Mouse (Mus musculus) forebrain, embryonic 16.5 days (tissue): Measurements from ENCODE around the gene Trio. TPM values are rescaled to one million over a fixed set of nuclear protein-coding genes. Genes with fewer than 3 reads are reported as not detected.

Experiments
- ATAC-seq: fragments of 200-750 bp; cut with Nextera tagmentation; 2 replicates; pipeline ENCODE4 v1.8.0; 2017; ENCODE audit warnings: mild to moderate bottlenecking, moderate library complexity
- H3K27ac ChIP-seq: fragments of 300-500 bp; sonication (generic); 2 replicates; pipeline ENCODE4 v1.5.1; 2014; ENCODE audit warnings: low read length, control low read depth
- H3K27me3 ChIP-seq: fragments of 300-500 bp; sonication (generic); replicated peaks from 2 replicates; pipeline ENCODE4 v1.6.1; 2014; ENCODE audit warnings: low read length; ENCODE audit not compliant: control insufficient read depth, insufficient read depth
- H3K36me3 ChIP-seq: fragments of 300-500 bp; sonication (generic); 2 replicates; pipeline ENCODE4 v1.6.1; 2014; ENCODE audit not compliant: control insufficient read depth, insufficient read depth
- H3K4me1 ChIP-seq: fragments of 300-500 bp; sonication (generic); replicated peaks from 2 replicates; pipeline ENCODE4 v1.6.1; 2014; ENCODE audit warnings: low read length; ENCODE audit not compliant: control insufficient read depth, insufficient read depth
- H3K4me2 ChIP-seq: fragments of 300-500 bp; sonication (generic); 2 replicates; pipeline ENCODE4 v1.6.1; 2014; ENCODE audit warnings: mild to moderate bottlenecking, low read length, control low read depth
- H3K4me3 ChIP-seq: fragments of 300-500 bp; sonication (generic); replicated peaks from 2 replicates; pipeline ENCODE4 v1.5.1; 2014; ENCODE audit warnings: mild to moderate bottlenecking, low read length, control low read depth
- H3K9ac ChIP-seq: fragments of 300-500 bp; sonication (generic); replicated peaks from 2 replicates; pipeline ENCODE4 v1.6.1; 2014; ENCODE audit warnings: low read depth, low read length, control low read depth
- H3K9me3 ChIP-seq: fragments of 300-500 bp; sonication (generic); 2 replicates; pipeline ENCODE4 v1.6.1; 2016; ENCODE audit warnings: low read length; ENCODE audit not compliant: control insufficient read depth
- WGBS: fragments of 180-500 bp; shearing (Covaris S2); extraction: QIAGEN DNeasy Blood & Tissue Kit; methylation state at CpG from one replicate; pipeline ENCODE4 v1.1.7; 2014; 5-methylcytosine and 5-hydroxymethylcytosine counted together
- polyA plus RNA-seq: library from polyadenylated mRNA; unstranded; fragments of >200 nt; fragmentation: Nextera tagmentation; extraction: Ambion mirVana; gene quantifications from 2 replicates; pipeline ENCODE4 v1.2.1, GENCODE M21; 2015

Trio gene
- polyA plus RNA-seq, 1 experiment from 2014 or later = 42.6 TPM

DNA sequence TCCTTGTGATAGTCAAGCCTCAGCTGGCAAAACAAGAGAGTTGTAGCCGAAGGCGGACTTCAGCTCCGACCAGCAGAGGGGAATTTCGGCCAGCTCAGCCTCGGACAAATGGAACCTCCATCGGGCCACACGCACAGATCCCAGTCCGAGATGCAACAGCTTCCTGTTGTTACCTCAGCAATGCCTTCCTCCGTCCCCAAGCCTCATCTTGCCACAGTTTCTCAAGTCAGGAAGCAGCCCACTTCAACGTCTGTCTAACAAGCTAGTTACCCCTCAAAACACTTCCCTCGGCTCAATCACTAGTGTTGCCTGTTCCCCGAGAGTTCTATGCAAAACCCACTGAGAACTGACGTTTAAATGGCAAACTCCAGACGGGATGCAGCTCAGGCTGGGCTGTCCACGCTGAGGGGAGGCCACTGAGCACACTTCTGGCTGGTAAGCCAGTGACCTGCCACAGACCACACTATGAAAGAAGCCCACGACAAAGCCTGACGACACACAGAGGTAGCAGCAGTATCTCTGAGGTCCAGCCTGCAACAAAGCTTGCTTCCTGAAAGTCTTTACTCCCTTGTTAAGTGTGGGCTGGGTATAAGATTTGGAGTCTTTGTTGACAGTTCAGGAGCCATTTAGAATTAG is 34.5 kb downstream of the Trio start:
- Histone ChIP-seq H3K27ac (no peak overlapping the region), H3K9me3 (no peaks in the 10 kb centered on the region), H3K4me1 (peaks cover 50% of the 10 kb centered on the region), H3K27me3 (no peaks in the 10 kb centered on the region), H3K4me3 (no peak overlapping the region), H3K9ac (no peak overlapping the region), H3K36me3 (no peaks in the 10 kb centered on the region), H3K4me2 (no peak overlapping the region)
- no peak for ATAC-seq
- WGBS = 83% methylated on average over 17 of the region's 17 CpGs

DNA sequence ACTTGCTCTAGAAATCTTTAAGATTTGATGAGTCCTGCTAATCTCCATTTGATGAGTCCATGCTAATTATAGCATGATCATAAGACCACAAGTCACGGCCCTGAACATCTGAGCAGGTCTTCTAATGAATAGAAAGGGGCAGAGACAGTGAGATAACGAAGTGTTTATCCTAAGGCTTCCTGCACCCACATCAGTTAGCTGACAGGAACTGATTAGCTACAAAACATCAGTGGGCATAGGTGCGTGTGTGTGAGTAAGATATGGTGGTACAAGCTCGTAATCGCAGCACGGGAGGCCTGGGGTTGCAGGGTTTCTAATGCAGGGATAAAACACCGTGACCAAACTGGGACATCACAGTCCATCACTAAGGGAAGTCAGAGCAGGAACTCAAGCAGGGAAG is 37.7 kb downstream of the Trio start:
- no peak for ATAC-seq
- H3K9me3 ChIP-seq = no peaks in the 10 kb centered on the region
- peaks cover 29% of the 10 kb centered on the region for H3K4me1 ChIP-seq
- no peak overlapping the region for H3K27ac ChIP-seq
- H3K4me3 ChIP-seq = no peak overlapping the region
- no peaks in the 10 kb centered on the region for H3K36me3 ChIP-seq
- no peaks in the 10 kb centered on the region for H3K27me3 ChIP-seq
- no peak overlapping the region for H3K9ac ChIP-seq
- H3K4me2 ChIP-seq = no peak overlapping the region
- 55% methylated on average over 7 of the region's 7 CpGs for WGBS

DNA sequence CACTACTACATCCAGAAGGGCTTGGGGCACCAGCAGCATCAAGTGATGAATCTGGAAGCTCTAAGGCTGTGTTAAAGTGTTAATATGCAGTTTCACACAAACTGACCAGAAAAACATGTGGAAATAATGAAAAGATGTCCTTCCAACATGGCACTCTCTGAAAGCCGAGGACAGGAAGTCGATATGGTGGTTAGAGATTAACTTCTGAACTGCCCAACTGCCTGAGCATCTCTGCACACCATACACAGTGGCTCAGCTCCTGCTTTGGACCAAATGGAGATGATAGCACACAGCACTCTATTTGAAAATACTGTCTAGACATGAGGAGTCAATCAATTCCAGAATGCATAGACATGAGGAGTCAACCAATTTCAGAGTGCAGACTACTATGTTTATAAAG is 40.8 kb downstream of the Trio start:
- no peak for ATAC-seq
- no peak overlapping the region for H3K9ac ChIP-seq
- H3K27me3 ChIP-seq = no peaks in the 10 kb centered on the region
- no peak overlapping the region for H3K4me2 ChIP-seq
- H3K9me3 ChIP-seq = no peaks in the 10 kb centered on the region
- no peak overlapping the region for H3K27ac ChIP-seq
- 91% methylated on average over 2 of the region's 2 CpGs for WGBS
- no peaks in the 10 kb centered on the region for H3K36me3 ChIP-seq
- H3K4me1 ChIP-seq = peaks cover 26% of the 10 kb centered on the region
- H3K4me3 ChIP-seq = no peak overlapping the region

DNA sequence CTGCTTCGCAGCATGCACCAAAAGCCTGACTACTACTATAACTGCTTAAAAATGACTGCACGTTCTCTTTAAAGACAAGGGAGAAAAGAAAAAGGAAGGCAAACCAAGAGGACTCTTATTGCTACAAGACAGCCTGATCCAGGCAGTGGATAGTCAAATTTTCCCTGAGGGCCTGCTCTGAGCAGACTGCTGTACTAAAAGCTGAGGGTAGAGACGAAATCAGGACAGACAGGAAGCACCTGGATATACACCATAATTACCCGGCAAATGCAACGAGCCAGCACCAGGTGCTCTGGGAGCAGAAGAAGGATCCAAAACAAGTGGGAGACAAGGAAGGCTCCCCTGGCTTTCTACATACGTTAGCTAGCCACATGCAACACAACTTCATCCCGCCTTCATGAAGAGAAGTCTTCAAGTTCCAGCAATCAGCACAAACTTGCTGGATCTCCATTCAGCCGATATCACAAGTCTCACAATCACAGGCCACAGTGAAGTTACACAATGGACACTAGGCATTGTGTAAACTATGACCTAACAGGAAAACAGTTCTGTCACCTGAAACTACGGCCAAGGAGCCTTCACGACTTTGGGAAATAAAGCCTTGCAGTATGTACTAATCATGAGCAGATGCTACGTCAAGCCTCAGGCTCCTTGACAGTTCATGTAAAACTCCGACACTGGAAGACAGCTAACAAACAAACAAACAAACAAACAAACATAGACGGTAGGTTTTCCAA is 43.7 kb downstream of the Trio start:
- Histone ChIP-seq H3K36me3 (no peaks in the 10 kb centered on the region), H3K9ac (no peak overlapping the region), H3K4me1 (peaks cover 12% of the 10 kb centered on the region), H3K27ac (no peak overlapping the region), H3K27me3 (no peaks in the 10 kb centered on the region), H3K4me2 (no peak overlapping the region), H3K9me3 (no peaks in the 10 kb centered on the region), H3K4me3 (no peak overlapping the region)
- ATAC-seq = no peak
- WGBS = 70% methylated on average over 13 of the region's 13 CpGs

DNA sequence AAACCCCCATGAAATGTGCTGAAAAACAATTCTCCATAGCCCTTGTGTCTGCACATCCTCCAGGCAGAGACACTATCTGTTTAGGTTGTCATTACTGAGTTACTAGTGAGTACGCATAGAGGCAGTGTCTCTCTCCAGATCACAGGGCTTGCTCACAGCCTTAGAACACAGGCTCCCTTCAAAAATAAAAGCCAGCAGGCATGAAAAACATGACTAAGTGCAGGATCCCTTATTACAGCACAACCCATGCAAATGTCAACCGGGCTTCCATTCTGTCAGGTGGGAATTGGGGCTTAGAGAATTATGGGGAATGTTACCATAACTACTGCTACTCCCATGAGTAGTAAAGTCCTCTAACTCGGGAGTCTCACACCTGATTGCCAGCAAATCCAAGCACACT is 44.4 kb downstream of the Trio start:
- no peaks in the 10 kb centered on the region for H3K27me3 ChIP-seq
- H3K9me3 ChIP-seq = no peaks in the 10 kb centered on the region
- H3K4me1 ChIP-seq = peaks cover 10% of the 10 kb centered on the region
- no peak for ATAC-seq
- H3K4me3 ChIP-seq = no peak overlapping the region
- H3K36me3 ChIP-seq = no peaks in the 10 kb centered on the region
- WGBS = 58% methylated on average over 3 of the region's 3 CpGs
- H3K27ac ChIP-seq = no peak overlapping the region
- no peak overlapping the region for H3K9ac ChIP-seq
- H3K4me2 ChIP-seq = no peak overlapping the region

DNA sequence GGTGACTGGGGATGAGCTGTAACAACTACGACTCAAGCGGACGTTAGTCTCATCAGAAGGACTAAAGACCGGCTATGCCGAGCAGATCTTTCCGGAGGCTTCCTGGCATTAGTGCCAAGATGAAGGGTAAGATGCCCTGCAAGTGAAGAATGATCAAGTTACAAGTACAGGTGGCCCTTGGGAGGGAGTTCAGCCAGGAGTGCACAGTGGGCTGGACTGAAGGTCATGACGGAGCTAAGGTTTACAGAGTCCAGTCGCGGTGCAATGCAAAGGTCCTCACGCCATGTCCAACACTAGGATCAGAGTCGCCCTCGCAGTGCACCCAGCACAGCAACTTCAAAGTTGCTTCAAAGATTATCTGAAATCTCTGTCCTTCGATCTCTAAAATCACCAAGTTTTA is 45.2 kb downstream of the Trio start:
- no peak overlapping the region for H3K4me3 ChIP-seq
- H3K4me1 ChIP-seq = peaks cover 10% of the 10 kb centered on the region
- 90% methylated on average over 13 of the region's 13 CpGs for WGBS
- no peaks in the 10 kb centered on the region for H3K27me3 ChIP-seq
- H3K4me2 ChIP-seq = no peak overlapping the region
- H3K27ac ChIP-seq = no peak overlapping the region
- no peaks in the 10 kb centered on the region for H3K36me3 ChIP-seq
- ATAC-seq = no peak
- no peak overlapping the region for H3K9ac ChIP-seq
- no peaks in the 10 kb centered on the region for H3K9me3 ChIP-seq

DNA sequence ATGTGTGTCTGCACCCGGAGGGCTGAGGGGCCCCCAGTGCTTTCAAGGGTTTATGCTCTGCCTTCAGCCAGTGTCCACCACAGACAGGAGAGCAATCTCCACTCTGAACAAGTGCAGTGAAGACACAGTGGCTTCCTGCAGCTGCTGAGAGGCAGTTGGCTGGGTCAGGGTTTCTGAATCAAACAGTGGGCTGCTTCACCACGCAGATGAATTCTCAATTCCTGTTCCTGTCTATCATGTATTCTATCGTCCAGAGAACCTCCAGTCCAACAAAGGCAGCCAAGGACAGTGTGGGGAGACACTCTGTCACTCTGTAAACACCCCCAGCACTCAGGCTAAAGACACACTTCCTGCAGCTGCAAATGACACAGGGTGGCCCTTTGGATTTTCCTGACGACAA is 48.7 kb downstream of the Trio start:
- H3K4me3 ChIP-seq = no peak overlapping the region
- 75% methylated on average over 4 of the region's 4 CpGs for WGBS
- ATAC-seq = no peak

DNA sequence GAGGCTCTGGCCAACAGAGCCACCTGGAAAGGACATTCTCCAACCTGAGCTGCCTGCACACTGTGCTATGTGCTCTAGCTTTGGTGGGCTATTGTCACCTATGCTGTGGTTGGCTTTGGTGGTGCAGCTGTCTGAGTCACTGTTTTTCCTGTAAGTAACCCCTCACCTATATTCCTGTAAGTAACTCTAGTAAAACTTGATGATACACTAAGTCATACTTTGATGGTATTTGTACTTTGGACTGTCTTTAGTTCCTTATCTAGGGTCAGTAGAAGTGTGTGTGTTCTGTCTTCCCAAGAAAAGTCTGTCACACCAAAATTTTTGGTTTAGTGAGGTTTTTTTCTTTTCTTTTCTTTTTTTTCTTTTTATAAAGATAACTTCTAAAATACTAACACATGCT is 49.3 kb downstream of the Trio start:
- no peaks in the 10 kb centered on the region for H3K36me3 ChIP-seq
- no peak for ATAC-seq
- H3K4me2 ChIP-seq = no peak overlapping the region
- H3K9ac ChIP-seq = no peak overlapping the region
- H3K4me3 ChIP-seq = no peak overlapping the region
- H3K27me3 ChIP-seq = no peaks in the 10 kb centered on the region
- H3K4me1 ChIP-seq = peaks cover 10% of the 10 kb centered on the region; the same call in 1 of the 2 replicates
- no peak overlapping the region for H3K27ac ChIP-seq
- no peaks in the 10 kb centered on the region for H3K9me3 ChIP-seq

More for the DNA sequence above, 48.7 kb downstream of the Trio start:
- Histone ChIP-seq H3K27me3 (no peaks in the 10 kb centered on the region), H3K36me3 (no peaks in the 10 kb centered on the region), H3K4me2 (no peak overlapping the region), H3K9ac (no peak overlapping the region), H3K9me3 (no peaks in the 10 kb centered on the region), H3K4me1 (peaks cover 14% of the 10 kb centered on the region), H3K27ac (no peak overlapping the region)

DNA sequence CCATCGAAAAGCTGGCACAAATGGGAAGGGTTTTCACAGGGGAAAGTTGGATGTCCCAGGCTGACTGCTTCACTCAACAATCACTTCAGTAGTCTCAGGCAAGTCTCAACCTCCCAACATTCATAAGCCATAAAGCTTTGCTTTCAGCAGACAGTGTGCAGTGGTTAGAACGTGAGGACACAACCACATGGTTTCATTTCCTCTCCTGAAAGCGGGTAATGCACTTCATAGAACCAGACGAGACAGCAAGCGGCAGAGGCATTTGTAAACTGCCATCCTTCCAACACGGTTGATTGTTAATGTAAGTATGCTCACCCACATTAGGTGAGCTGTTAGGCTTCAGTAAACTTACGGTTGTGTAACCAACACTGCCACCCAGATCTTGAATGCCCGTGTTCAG is 51.0 kb downstream of the Trio start:
- WGBS = 82% methylated on average over 8 of the region's 8 CpGs
- no peak overlapping the region for H3K4me2 ChIP-seq
- H3K9me3 ChIP-seq = no peaks in the 10 kb centered on the region
- H3K4me3 ChIP-seq = no peak overlapping the region
- no peaks in the 10 kb centered on the region for H3K36me3 ChIP-seq
- H3K27me3 ChIP-seq = no peaks in the 10 kb centered on the region
- H3K4me1 ChIP-seq = peaks cover 5% of the 10 kb centered on the region; the same call in 1 of the 2 replicates
- H3K9ac ChIP-seq = no peak overlapping the region
- ATAC-seq = no peak
- no peak overlapping the region for H3K27ac ChIP-seq
